Mouse (Mus musculus): ENCODE results near the gene Rnf151.

The Rnf151 gene

GRCm38 (mm10) chr17:24717943-24718342, at the start of gene Rnf151, which contains the start of gene Rps2:
Rnf151 (minus strand) TSS chr17:24718063.
Rps2 (plus strand) TSS chr17:24718116.
- no peak for DNase-seq

GRCm38 (mm10) chr17:24766266-24766875, 48.5 kb upstream of the Rnf151 start:
- no peak for DNase-seq

GRCm38 (mm10) chr17:24765016-24765905, 47.4 kb upstream of the Rnf151 start:
- no peak for DNase-seq

GRCm38 (mm10) chr17:24761121-24761520, 43.3 kb upstream of the Rnf151 start:
- DNase-seq: no peak

GRCm38 (mm10) chr17:24757394-24757793, 39.5 kb upstream of the Rnf151 start:
- DNase-seq: no peak

GRCm38 (mm10) chr17:24752415-24753394, 34.8 kb upstream of the Rnf151 start, which contains the start of gene Hs3st6:
Hs3st6 (plus strand) TSS chr17:24752988.
- no peak for DNase-seq

GRCm38 (mm10) chr17:24751528-24751927, 33.7 kb upstream of the Rnf151 start:
- no peak for DNase-seq

- DNase-seq: no peak
Measured at GRCm38 (mm10) chr17:24746986-24747385, 29.1 kb upstream of the Rnf151 start.

- DNase-seq: peak; percentile 82
Measured at GRCm38 (mm10) chr17:24745526-24746497, 27.9 kb upstream of the Rnf151 start.

- DNase-seq: no peak
Measured at GRCm38 (mm10) chr17:24744381-24744780, 26.5 kb upstream of the Rnf151 start.

GRCm38 (mm10) chr17:24743896-24744295, 26.0 kb upstream of the Rnf151 start:
- DNase-seq: no peak

- no peak for DNase-seq
Measured at GRCm38 (mm10) chr17:24742307-24742706, 24.4 kb upstream of the Rnf151 start.

- no peak for DNase-seq
Measured at GRCm38 (mm10) chr17:24739926-24740325, 22.1 kb upstream of the Rnf151 start.

- DNase-seq: no peak
Measured at GRCm38 (mm10) chr17:24738238-24738637, 20.4 kb upstream of the Rnf151 start.

GRCm38 (mm10) chr17:24737135-24737810, 19.4 kb upstream of the Rnf151 start:
- DNase-seq: no peak

GRCm38 (mm10) chr17:24736330-24737051, 18.6 kb upstream of the Rnf151 start, which contains the start of gene Msrb1:
Msrb1 (plus strand) TSS chr17:24736642.
- DNase-seq: peak; percentile 80

GRCm38 (mm10) chr17:24735446-24735845, 17.6 kb upstream of the Rnf151 start:
- no peak for DNase-seq

GRCm38 (mm10) chr17:24734513-24734912, 16.6 kb upstream of the Rnf151 start:
- no peak for DNase-seq

- no peak for DNase-seq
Measured at GRCm38 (mm10) chr17:24733434-24734050, 15.7 kb upstream of the Rnf151 start.

Measured in right cerebral cortex, postnatal 4 days (tissue).